Mouse (Mus musculus): ENCODE measurements around the gene Ifitm6.
"Not testable (repeated sequence)": the region's sequence is repeated elsewhere in the genome, so short reads cannot be mapped to it uniquely, and the experiment has no call there.

The Ifitm6 gene

GRCm38 (mm10) chr7:140968710-140969109 lies 49.0 kb downstream of the Ifitm6 start:
- DNase-seq: not testable (repeated sequence)

GRCm38 (mm10) chr7:140967862-140968591 lies 49.7 kb downstream of the Ifitm6 start:
- no peak for DNase-seq

GRCm38 (mm10) chr7:140966921-140967320 lies 50.8 kb downstream of the Ifitm6 start, which contains the start of gene Ifitm1:
Gene Ifitm1, plus strand, starts transcription at chr7:140967221.
- DNase-seq: no peak
